29 mouse cellular contexts compared by ENCODE assay signal in genomic region chr5:97174446-97174845, GRCm38 (mm10).
"Had no signal": no experiment of that assay in that cellular context is flagged by ENCODE, and none has a peak within 500 bp of the region (broad histone marks: within the 10 kb centered on the region; RNA-seq: fewer than 3 reads in every experiment).

No protein-coding gene starts in this region.

- DNase-seq: left cerebral cortex, postnatal 4 days; liver; liver, embryonic 13.5 days; liver, postnatal 0 days; lung, adult 18-20 months; lung, adult 2 months; lung, embryonic 14.5 days; lung, postnatal 10 days; lung, postnatal 14 days; lung, postnatal 36 days; lung, postnatal 4 days; midbrain, embryonic 14.5 days had no signal

- H3K4me3 ChIP-seq: limb, embryonic 10.5 days; limb, embryonic 12.5 days; limb, embryonic 13.5 days; limb, embryonic 15.5 days; liver, embryonic 12.5 days; liver, embryonic 13.5 days; liver, embryonic 15.5 days; lung, embryonic 15.5 days; megakaryocyte, embryonic 14.5 days; midbrain, embryonic 10.5 days; midbrain, embryonic 12.5 days; midbrain, embryonic 13.5 days; midbrain, embryonic 15.5 days; myocyte had no signal

- ATAC-seq: liver, embryonic 12.5 days; liver, postnatal 0 days; lung, postnatal 0 days; midbrain, embryonic 13.5 days; midbrain, embryonic 15.5 days; midbrain, embryonic 16.5 days had no signal

- H3K27me3 ChIP-seq: limb, embryonic 12.5 days; limb, embryonic 15.5 days; liver, embryonic 12.5 days; liver, embryonic 13.5 days; liver, embryonic 15.5 days; lung, embryonic 15.5 days; megakaryocyte, embryonic 14.5 days; midbrain, embryonic 12.5 days; midbrain, embryonic 13.5 days; midbrain, embryonic 15.5 days had no signal

- H3K9me3 ChIP-seq: limb, embryonic 10.5 days; limb, embryonic 12.5 days; limb, embryonic 13.5 days; limb, embryonic 15.5 days; liver, embryonic 12.5 days; liver, embryonic 13.5 days; liver, embryonic 15.5 days; lung, embryonic 15.5 days; megakaryocyte, embryonic 14.5 days; midbrain, embryonic 10.5 days; midbrain, embryonic 12.5 days; midbrain, embryonic 13.5 days; midbrain, embryonic 15.5 days had no signal

- H3K27ac ChIP-seq: limb, embryonic 10.5 days; limb, embryonic 12.5 days; limb, embryonic 13.5 days; limb, embryonic 15.5 days; liver, embryonic 12.5 days; liver, embryonic 13.5 days; liver, embryonic 14.5 days; liver, embryonic 15.5 days; lung, embryonic 15.5 days; macrophage; midbrain, embryonic 10.5 days; midbrain, embryonic 12.5 days; midbrain, embryonic 13.5 days; midbrain, embryonic 15.5 days had no signal

- H3K4me1 ChIP-seq: limb, embryonic 10.5 days; limb, embryonic 12.5 days; limb, embryonic 13.5 days; limb, embryonic 15.5 days; liver, embryonic 12.5 days; liver, embryonic 13.5 days; liver, embryonic 15.5 days; lung, embryonic 15.5 days; midbrain, embryonic 12.5 days; midbrain, embryonic 13.5 days; midbrain, embryonic 15.5 days had no signal

- H3K36me3 ChIP-seq: limb, embryonic 10.5 days; limb, embryonic 12.5 days; limb, embryonic 13.5 days; limb, embryonic 15.5 days; liver, embryonic 12.5 days; liver, embryonic 13.5 days; liver, embryonic 15.5 days; lung, embryonic 15.5 days; midbrain, embryonic 10.5 days; midbrain, embryonic 12.5 days; midbrain, embryonic 13.5 days; midbrain, embryonic 15.5 days had no signal
